Mouse (Mus musculus) hindbrain, postnatal 0 days (tissue): Measurements from ENCODE around the gene Hddc3. TPM values are rescaled to one million over a fixed set of nuclear protein-coding genes. Genes with fewer than 3 reads are reported as not detected.
A peak's percentile ranks its signal among the peaks of the same experiment; 100 is the strongest.

Experiments used
- ATAC-seq: fragments of 200-750 bp; cut with Nextera tagmentation; 2 replicates; pipeline ENCODE4 v1.8.0; 2017; ENCODE audit warnings: mild to moderate bottlenecking, moderate TSS enrichment, moderate library complexity
- DNase-seq: peaks from one replicate; pipeline ENCODE4 v3.0.0-alpha.2; 2015; ENCODE audit warnings: low spot score
- H3K27ac ChIP-seq: fragments of 300-500 bp; sonication (generic); 2 replicates; pipeline ENCODE4 v1.5.1; 2014; ENCODE audit warnings: mild to moderate bottlenecking
- H3K27me3 ChIP-seq: fragments of 300-500 bp; sonication (generic); 2 replicates; pipeline ENCODE4 v1.6.1; 2014; ENCODE audit warnings: low read length, mixed read lengths; ENCODE audit not compliant: insufficient read depth
- H3K36me3 ChIP-seq: fragments of 300-500 bp; sonication (generic); 2 replicates; pipeline ENCODE4 v1.6.1; 2014; ENCODE audit warnings: low read length, mixed read lengths; ENCODE audit not compliant: insufficient read depth
- H3K4me1 ChIP-seq: fragments of 300-500 bp; sonication (generic); 2 replicates; pipeline ENCODE4 v1.6.1; 2014; ENCODE audit warnings: antibody characterized with exemption, low read length, mixed read lengths; ENCODE audit not compliant: insufficient read depth
- H3K4me2 ChIP-seq: fragments of 300-500 bp; sonication (generic); 2 replicates; pipeline ENCODE4 v1.6.1; 2014; ENCODE audit warnings: low read depth, mild to moderate bottlenecking, low read length, moderate library complexity, mixed read lengths
- H3K4me3 ChIP-seq: fragments of 300-500 bp; sonication (generic); 2 replicates; pipeline ENCODE4 v1.5.1; 2014; ENCODE audit warnings: low read length
- H3K9ac ChIP-seq: fragments of 300-500 bp; sonication (generic); replicated peaks from 2 replicates; pipeline ENCODE4 v1.6.1; 2014; ENCODE audit warnings: mild to moderate bottlenecking, low read length, moderate library complexity, mixed read lengths
- H3K9me3 ChIP-seq: fragments of 300-500 bp; sonication (generic); 2 replicates; pipeline ENCODE4 v1.6.1; 2016; ENCODE audit warnings: low read length, mixed read lengths
- CTCF ChIP-seq: IDR thresholded peaks from 2 replicates; pipeline ENCODE4 v1.5.1; 2016; ENCODE audit warnings: antibody characterized with exemption, control low read depth, low read depth
- WGBS: fragments of 180-500 bp; shearing (Covaris S2); extraction: QIAGEN DNeasy Blood & Tissue Kit; methylation state at CpG from one replicate; pipeline ENCODE4 v1.1.7; 2014; 5-methylcytosine and 5-hydroxymethylcytosine counted together
- polyA plus RNA-seq: library from polyadenylated mRNA; unstranded; fragments of >200 nt; fragmentation: Nextera tagmentation; extraction: Ambion mirVana; gene quantifications from 2 replicates; pipeline ENCODE4 v1.2.1, GENCODE M21; 2015
- total RNA-seq: library from RNA; depleted of rRNA; stranded (reverse); fragments of >200 nt; gene quantifications from 2 replicates; pipeline ENCODE4 v1.2.3, GENCODE M21; 2014; rRNA removed

Gene Hddc3
- total and polyA plus RNA-seq, 2 experiments from 2014 or later: 15.5 to 32.2 TPM

DNA sequence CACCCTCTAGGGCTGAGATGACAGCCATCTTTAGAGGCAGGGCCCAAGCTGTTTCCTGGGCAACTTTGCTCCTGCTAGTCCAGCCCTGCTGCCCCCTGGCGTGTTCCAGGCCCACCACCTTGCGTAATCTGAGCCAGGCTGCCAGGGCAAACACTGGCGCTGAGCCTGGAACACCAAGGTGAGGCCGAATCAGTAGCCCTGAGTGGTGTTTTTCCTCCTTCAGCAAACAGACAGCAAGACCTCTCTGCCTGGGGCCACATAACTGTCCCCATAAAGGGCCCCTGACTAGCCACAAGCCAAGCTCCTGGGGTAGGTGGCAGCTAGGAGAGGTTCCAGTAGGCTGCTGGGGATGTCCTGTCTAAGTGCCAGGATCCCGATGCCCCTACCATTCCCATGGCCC lies 57.2 kb downstream of the Hddc3 start:
- TF ChIP-seq CTCF: no peak

More for the DNA sequence above, 57.2 kb downstream of the Hddc3 start:
- Histone ChIP-seq H3K27me3 (no peaks in the 10 kb centered on the region), H3K27ac (no peak overlapping the region), H3K9ac (no peak overlapping the region), H3K4me2 (0 out of 2 replicates have a peak overlapping the region, but pooled peaks have one; percentile 11), H3K4me3 (no peak overlapping the region), H3K9me3 (no peaks in the 10 kb centered on the region), H3K36me3 (peaks cover 14% of the 10 kb centered on the region), H3K4me1 (peaks cover 18% of the 10 kb centered on the region)
- ATAC-seq: no peak
- WGBS: 48% methylated on average over 5 of the region's 5 CpGs
- peak; percentile 37 for DNase-seq

Other genes starting within 250 kb of the Hddc3 start
- 126 and 161 TPM in 2 replicates for gene Idh2, start 227.7 kb upstream of the Hddc3 start, total RNA-seq
- 152 and 158 TPM in 2 replicates for gene Idh2, start 227.7 kb upstream of the Hddc3 start, polyA plus RNA-seq
- 47.5 and 49.5 TPM in 2 replicates for gene Sema4b, start 156.3 kb upstream of the Hddc3 start, total RNA-seq
- gene Sema4b, start 156.3 kb upstream of the Hddc3 start, polyA plus RNA-seq: 26.6 and 28.1 TPM in 2 replicates
- gene Cib1, start 110.3 kb upstream of the Hddc3 start, total RNA-seq: 33.5 and 34.1 TPM in 2 replicates
- gene Cib1, start 110.3 kb upstream of the Hddc3 start, polyA plus RNA-seq: 49.9 and 55.6 TPM in 2 replicates
- gene Gdpgp1, start 110.2 kb upstream of the Hddc3 start, total RNA-seq: 5.5 and 6.8 TPM in 2 replicates
- 2.3 and 2.8 TPM in 2 replicates for gene Gdpgp1, start 110.2 kb upstream of the Hddc3 start, polyA plus RNA-seq
- 0.61 and 0.73 TPM in 2 replicates for gene Ttll13, start 96.7 kb upstream of the Hddc3 start, total RNA-seq
- 1.8 and 2.7 TPM in 2 replicates for gene Ttll13, start 96.7 kb upstream of the Hddc3 start, polyA plus RNA-seq
- gene Ngrn, start 81.9 kb upstream of the Hddc3 start, total RNA-seq: 47.6 and 48.6 TPM in 2 replicates
- gene Ngrn, start 81.9 kb upstream of the Hddc3 start, polyA plus RNA-seq: 69.8 and 71.9 TPM in 2 replicates
- 23.8 and 24.3 TPM in 2 replicates for gene Vps33b, start 73.5 kb upstream of the Hddc3 start, total RNA-seq
- 11.6 and 15.4 TPM in 2 replicates for gene Vps33b, start 73.5 kb upstream of the Hddc3 start, polyA plus RNA-seq
- gene Prc1, start 48.7 kb upstream of the Hddc3 start, total RNA-seq: 24.6 and 30.7 TPM in 2 replicates
- gene Prc1, start 48.7 kb upstream of the Hddc3 start, polyA plus RNA-seq: 32.9 and 38.8 TPM in 2 replicates
- 24.7 and 40.5 TPM in 2 replicates for gene Rccd1, start 18.6 kb upstream of the Hddc3 start, total RNA-seq
- gene Rccd1, start 18.6 kb upstream of the Hddc3 start, polyA plus RNA-seq: 8.6 and 10.7 TPM in 2 replicates
- 49.0 and 57.8 TPM in 2 replicates for gene Unc45a, start 2.1 kb upstream of the Hddc3 start, total RNA-seq
- 46.6 and 47.8 TPM in 2 replicates for gene Unc45a, start 2.1 kb upstream of the Hddc3 start, polyA plus RNA-seq
- 55.5 and 61.3 TPM in 2 replicates for gene Man2a2, start 28.3 kb downstream of the Hddc3 start, total RNA-seq
- gene Man2a2, start 28.3 kb downstream of the Hddc3 start, polyA plus RNA-seq: 14.2 and 15.7 TPM in 2 replicates
- gene Fes, start 44.8 kb downstream of the Hddc3 start, total RNA-seq: 10.3 and 16.1 TPM in 2 replicates
- 4.9 and 5.6 TPM in 2 replicates for gene Fes, start 44.8 kb downstream of the Hddc3 start, polyA plus RNA-seq
- 25.4 and 25.9 TPM in 2 replicates for gene Furin, start 62.3 kb downstream of the Hddc3 start, total RNA-seq
- 6.6 and 6.8 TPM in 2 replicates for gene Furin, start 62.3 kb downstream of the Hddc3 start, polyA plus RNA-seq
- 4.3 and 7.5 TPM in 2 replicates for gene Blm, start 192.0 kb downstream of the Hddc3 start, total RNA-seq
- 7.1 and 7.2 TPM in 2 replicates for gene Blm, start 192.0 kb downstream of the Hddc3 start, polyA plus RNA-seq